Mouse (Mus musculus) ES-Bruce4 (cell line): ENCODE measurements around the gene Tuba1a. TPM values are rescaled to one million over a fixed set of nuclear protein-coding genes. Genes with fewer than 3 reads are reported as not detected.

Experiments
- H3K27ac ChIP-seq: 2 replicates; pipeline ENCODE4 v1.5.1; 2012; ENCODE audit warnings: low read length, inconsistent platforms; ENCODE audit not compliant: insufficient read depth
- H3K27me3 ChIP-seq: 2 replicates; pipeline ENCODE4 v1.6.1; 2012; ENCODE audit warnings: mild to moderate bottlenecking, low read length, inconsistent platforms; ENCODE audit not compliant: control insufficient read depth, poor library complexity, insufficient read depth, severe bottlenecking
- H3K36me3 ChIP-seq: 2 replicates; pipeline ENCODE4 v1.6.1; 2012; ENCODE audit warnings: inconsistent platforms, mild to moderate bottlenecking, low read length, moderate library complexity; ENCODE audit not compliant: control insufficient read depth, poor library complexity, insufficient read depth, severe bottlenecking
- H3K4me1 ChIP-seq: one replicate; pipeline ENCODE4 v1.8.1; 2011; ENCODE audit warnings: low read length; ENCODE audit not compliant: control insufficient read depth, insufficient read depth
- H3K4me3 ChIP-seq: 2 replicates; pipeline ENCODE4 v1.5.1; 2011; ENCODE audit warnings: low read depth, mild to moderate bottlenecking, low read length
- H3K9ac ChIP-seq: 2 replicates; pipeline ENCODE4 v1.6.1; 2012; ENCODE audit warnings: low read depth, mild to moderate bottlenecking, inconsistent platforms; ENCODE audit not compliant: poor library complexity, severe bottlenecking
- H3K9me3 ChIP-seq: replicated peaks from 2 replicates; pipeline ENCODE4 v1.6.1; 2012; ENCODE audit warnings: mild to moderate bottlenecking, low read length, inconsistent platforms; ENCODE audit not compliant: control insufficient read depth, poor library complexity, insufficient read depth, severe bottlenecking
- CTCF ChIP-seq: IDR thresholded peaks from one replicate; pipeline ENCODE4 v1.8.1; 2011; ENCODE audit warnings: low read depth, low read length
- EP300 ChIP-seq: IDR thresholded peaks from 2 replicates; pipeline ENCODE4 v1.6.1; 2011; ENCODE audit warnings: low read depth, low read length; ENCODE audit not compliant: insufficient read depth
- POLR2A ChIP-seq: IDR thresholded peaks from one replicate; pipeline ENCODE4 v1.8.1; 2011; ENCODE audit warnings: low read length; ENCODE audit not compliant: insufficient read depth
- polyA plus RNA-seq: library from polyadenylated mRNA; stranded (reverse); fragments of >200 nt; gene quantifications from 2 replicates; pipeline ENCODE4 v1.2.4, GENCODE M21; 2011; ENCODE audit warnings: low read depth; ENCODE audit not compliant: missing spikeins, insufficient read depth, insufficient read length

Tuba1a gene
- polyA plus RNA-seq, 1 experiment: 700 TPM

- H3K4me1 ChIP-seq: no peaks in the 10 kb centered on the region
- H3K9me3 ChIP-seq: no peaks in the 10 kb centered on the region
- peak overlapping the region; percentile 12; the same call in 1 of the 2 replicates for H3K27ac ChIP-seq
- no peak overlapping the region for H3K9ac ChIP-seq
- H3K36me3 ChIP-seq: peaks cover 17% of the 10 kb centered on the region
- H3K4me3 ChIP-seq: no peak overlapping the region
- TF ChIP-seq EP300 (no peak), CTCF (no peak), POLR2A (no peak)
- no peaks in the 10 kb centered on the region for H3K27me3 ChIP-seq
Measured at GRCm38 (mm10) chr15:98930998-98931397, 22.5 kb downstream of the Tuba1a start.

GRCm38 (mm10) chr15:98930017-98930734, 23.3 kb downstream of the Tuba1a start:
- TF ChIP-seq POLR2A: no peak
- no peak for TF ChIP-seq CTCF
- TF ChIP-seq EP300: no peak
- no peak overlapping the region for H3K9ac ChIP-seq
- H3K4me3 ChIP-seq: no peak overlapping the region
- H3K27me3 ChIP-seq: no peaks in the 10 kb centered on the region
- peaks cover 17% of the 10 kb centered on the region for H3K36me3 ChIP-seq
- H3K9me3 ChIP-seq: no peaks in the 10 kb centered on the region
- no peaks in the 10 kb centered on the region for H3K4me1 ChIP-seq
- H3K27ac ChIP-seq: no peak overlapping the region

- Histone ChIP-seq H3K4me3 (no peak overlapping the region), H3K27ac (peak overlapping the region; percentile 46), H3K9me3 (no peaks in the 10 kb centered on the region), H3K27me3 (no peaks in the 10 kb centered on the region), H3K36me3 (peaks cover 17% of the 10 kb centered on the region), H3K9ac (no peak overlapping the region), H3K4me1 (no peaks in the 10 kb centered on the region)
- TF ChIP-seq EP300 (peak; percentile 40; the same call in 1 of the 2 replicates), POLR2A (no peak), CTCF (peak; percentile 64)
Measured at GRCm38 (mm10) chr15:98928598-98929240, 24.8 kb downstream of the Tuba1a start.

- Histone ChIP-seq H3K36me3 (peaks cover 11% of the 10 kb centered on the region), H3K27ac (no peak overlapping the region), H3K27me3 (no peaks in the 10 kb centered on the region), H3K4me1 (no peaks in the 10 kb centered on the region), H3K9me3 (no peaks in the 10 kb centered on the region), H3K9ac (no peak overlapping the region), H3K4me3 (no peak overlapping the region)
- no peak for TF ChIP-seq CTCF
- no peak for TF ChIP-seq EP300
- no peak for TF ChIP-seq POLR2A
Measured at GRCm38 (mm10) chr15:98927566-98927965, 25.9 kb downstream of the Tuba1a start.

GRCm38 (mm10) chr15:98924682-98925081, 28.8 kb downstream of the Tuba1a start:
- H3K4me3 ChIP-seq: no peak overlapping the region
- no peaks in the 10 kb centered on the region for H3K9me3 ChIP-seq
- H3K27ac ChIP-seq: no peak overlapping the region
- H3K9ac ChIP-seq: no peak overlapping the region
- H3K4me1 ChIP-seq: no peaks in the 10 kb centered on the region
- no peaks in the 10 kb centered on the region for H3K27me3 ChIP-seq
- no peak for TF ChIP-seq CTCF
- no peak for TF ChIP-seq EP300
- TF ChIP-seq POLR2A: no peak
- H3K36me3 ChIP-seq: no peaks in the 10 kb centered on the region

- Histone ChIP-seq H3K4me3 (no peak overlapping the region), H3K27me3 (no peaks in the 10 kb centered on the region), H3K4me1 (no peaks in the 10 kb centered on the region), H3K9me3 (no peaks in the 10 kb centered on the region), H3K36me3 (no peaks in the 10 kb centered on the region), H3K9ac (no peak overlapping the region), H3K27ac (no peak overlapping the region)
- TF ChIP-seq POLR2A (no peak), CTCF (no peak), EP300 (no peak)
Measured at GRCm38 (mm10) chr15:98923031-98923537, 30.4 kb downstream of the Tuba1a start.
